Mouse (Mus musculus) forebrain, embryonic 15.5 days (tissue): ENCODE data around the gene Tent4b. TPM values are rescaled to one million over a fixed set of nuclear protein-coding genes. Genes with fewer than 3 reads are reported as not detected.

Experiments
- ATAC-seq: fragments of 200-750 bp; cut with Nextera tagmentation; replicated peaks from 2 replicates; pipeline ENCODE4 v1.8.0; 2017; ENCODE audit warnings: mild to moderate bottlenecking, moderate TSS enrichment, moderate library complexity
- H3K27ac ChIP-seq: fragments of 300-500 bp; sonication (generic); replicated peaks from 2 replicates; pipeline ENCODE4 v1.5.1; 2015; ENCODE audit warnings: mild to moderate bottlenecking, inconsistent platforms
- H3K27me3 ChIP-seq: fragments of 300-500 bp; sonication (generic); 2 replicates; pipeline ENCODE4 v1.6.1; 2015; ENCODE audit warnings: inconsistent platforms
- H3K36me3 ChIP-seq: fragments of 300-500 bp; sonication (generic); 2 replicates; pipeline ENCODE4 v1.6.1; 2015; ENCODE audit warnings: mild to moderate bottlenecking, inconsistent platforms
- H3K4me1 ChIP-seq: fragments of 300-500 bp; sonication (generic); 2 replicates; pipeline ENCODE4 v1.6.1; 2015; ENCODE audit warnings: inconsistent platforms
- H3K4me2 ChIP-seq: fragments of 300-500 bp; sonication (generic); replicated peaks from 2 replicates; pipeline ENCODE4 v1.6.1; 2015; ENCODE audit warnings: mild to moderate bottlenecking, inconsistent platforms
- H3K4me3 ChIP-seq: fragments of 300-500 bp; sonication (generic); 2 replicates; pipeline ENCODE4 v1.5.1; 2015; ENCODE audit warnings: mild to moderate bottlenecking, inconsistent platforms
- H3K9ac ChIP-seq: fragments of 300-500 bp; sonication (generic); replicated peaks from 2 replicates; pipeline ENCODE4 v1.6.1; 2015; ENCODE audit warnings: mild to moderate bottlenecking, inconsistent platforms
- H3K9me3 ChIP-seq: fragments of 300-500 bp; sonication (generic); 2 replicates; pipeline ENCODE4 v1.6.1; 2016; ENCODE audit warnings: inconsistent platforms
- WGBS: fragments of 180-500 bp; shearing (Covaris S2); methylation state at CpG from one replicate; pipeline ENCODE4 v1.1.7; 2015; ENCODE audit warnings: mixed read lengths; 5-methylcytosine and 5-hydroxymethylcytosine counted together
- polyA plus RNA-seq: library from polyadenylated mRNA; unstranded; fragments of >200 nt; fragmentation: Nextera tagmentation; extraction: Ambion mirVana; gene quantifications from 2 replicates; pipeline ENCODE4 v1.2.1, GENCODE M21; 2015

Gene Tent4b
- polyA plus RNA-seq, 1 experiment from 2014 or later: 10.2 TPM

GRCm38 (mm10) chr8:88285469-88286356, 86.7 kb downstream of the Tent4b start:
- H3K4me2 ChIP-seq: no peak overlapping the region
- no peaks in the 10 kb centered on the region for H3K4me1 ChIP-seq
- no peak overlapping the region for H3K27ac ChIP-seq
- no peaks in the 10 kb centered on the region for H3K27me3 ChIP-seq
- H3K36me3 ChIP-seq: no peaks in the 10 kb centered on the region
- no peak for ATAC-seq
- 90% methylated on average over 8 of the region's 8 CpGs for WGBS
- no peaks in the 10 kb centered on the region for H3K9me3 ChIP-seq
- no peak overlapping the region for H3K9ac ChIP-seq
- H3K4me3 ChIP-seq: no peak overlapping the region

- 77% methylated on average over 14 of the region's 14 CpGs for WGBS
- no peak overlapping the region for H3K9ac ChIP-seq
- H3K27ac ChIP-seq: no peak overlapping the region
- no peak overlapping the region for H3K4me3 ChIP-seq
- H3K27me3 ChIP-seq: no peaks in the 10 kb centered on the region
- H3K9me3 ChIP-seq: no peaks in the 10 kb centered on the region
- ATAC-seq: no peak
- no peak overlapping the region for H3K4me2 ChIP-seq
- H3K36me3 ChIP-seq: no peaks in the 10 kb centered on the region
- no peaks in the 10 kb centered on the region for H3K4me1 ChIP-seq
These were observed 87.5 kb downstream of the Tent4b start for GRCm38 (mm10) chr8:88286421-88286960.

GRCm38 (mm10) chr8:88288622-88289242, 89.7 kb downstream of the Tent4b start:
- WGBS: 73% methylated on average over 12 of the region's 12 CpGs

GRCm38 (mm10) chr8:88289901-88290300, 90.9 kb downstream of the Tent4b start:
- H3K36me3 ChIP-seq: no peaks in the 10 kb centered on the region
- H3K4me1 ChIP-seq: no peaks in the 10 kb centered on the region
- WGBS: 42% methylated on average over 1 of the region's 1 CpGs
- no peak overlapping the region for H3K27ac ChIP-seq
- no peaks in the 10 kb centered on the region for H3K27me3 ChIP-seq
- H3K9ac ChIP-seq: no peak overlapping the region
- ATAC-seq: no peak
- no peaks in the 10 kb centered on the region for H3K9me3 ChIP-seq
- H3K4me2 ChIP-seq: no peak overlapping the region
- H3K4me3 ChIP-seq: no peak overlapping the region

More at GRCm38 (mm10) chr8:88288622-88289242, 89.7 kb downstream of the Tent4b start:
- no peak overlapping the region for H3K27ac ChIP-seq
- no peaks in the 10 kb centered on the region for H3K36me3 ChIP-seq
- H3K9me3 ChIP-seq: no peaks in the 10 kb centered on the region
- no peak overlapping the region for H3K9ac ChIP-seq
- H3K4me1 ChIP-seq: no peaks in the 10 kb centered on the region
- H3K27me3 ChIP-seq: no peaks in the 10 kb centered on the region
- H3K4me2 ChIP-seq: no peak overlapping the region
- ATAC-seq: no peak
- no peak overlapping the region for H3K4me3 ChIP-seq

- Histone ChIP-seq H3K4me3 (no peak overlapping the region), H3K9ac (no peak overlapping the region), H3K27me3 (no peaks in the 10 kb centered on the region), H3K27ac (no peak overlapping the region), H3K36me3 (no peaks in the 10 kb centered on the region), H3K9me3 (no peaks in the 10 kb centered on the region), H3K4me1 (no peaks in the 10 kb centered on the region), H3K4me2 (no peak overlapping the region)
- ATAC-seq: no peak
- 88% methylated on average over 13 of the region's 13 CpGs for WGBS
These were observed 91.6 kb downstream of the Tent4b start for GRCm38 (mm10) chr8:88290326-88291304.

- Histone ChIP-seq H3K9me3 (no peaks in the 10 kb centered on the region), H3K4me3 (no peak overlapping the region), H3K27me3 (no peaks in the 10 kb centered on the region), H3K9ac (no peak overlapping the region), H3K4me2 (no peak overlapping the region), H3K27ac (no peak overlapping the region), H3K4me1 (no peaks in the 10 kb centered on the region), H3K36me3 (no peaks in the 10 kb centered on the region)
- no peak for ATAC-seq
- 87% methylated on average over 11 of the region's 11 CpGs for WGBS
These were observed 92.3 kb downstream of the Tent4b start for GRCm38 (mm10) chr8:88291305-88291690.

- WGBS: 95% methylated on average over 3 of the region's 3 CpGs
- ATAC-seq: no peak
- no peaks in the 10 kb centered on the region for H3K4me1 ChIP-seq
These were observed 93.9 kb downstream of the Tent4b start for GRCm38 (mm10) chr8:88292926-88293325.

GRCm38 (mm10) chr8:88293590-88294356, 94.8 kb downstream of the Tent4b start:
- Histone ChIP-seq H3K9me3 (no peaks in the 10 kb centered on the region), H3K27me3 (no peaks in the 10 kb centered on the region), H3K4me3 (no peak overlapping the region), H3K4me2 (no peak overlapping the region), H3K36me3 (no peaks in the 10 kb centered on the region), H3K27ac (no peak overlapping the region), H3K4me1 (no peaks in the 10 kb centered on the region), H3K9ac (no peak overlapping the region)
- WGBS: 94% methylated on average over 9 of the region's 9 CpGs
- no peak for ATAC-seq

More at GRCm38 (mm10) chr8:88292926-88293325, 93.9 kb downstream of the Tent4b start:
- H3K9ac ChIP-seq: no peak overlapping the region
- H3K9me3 ChIP-seq: no peaks in the 10 kb centered on the region
- no peak overlapping the region for H3K4me3 ChIP-seq
- no peak overlapping the region for H3K4me2 ChIP-seq
- no peaks in the 10 kb centered on the region for H3K36me3 ChIP-seq
- H3K27ac ChIP-seq: no peak overlapping the region
- no peaks in the 10 kb centered on the region for H3K27me3 ChIP-seq

- H3K9ac ChIP-seq: no peak overlapping the region
- 94% methylated on average over 2 of the region's 2 CpGs for WGBS
- no peaks in the 10 kb centered on the region for H3K9me3 ChIP-seq
- H3K4me2 ChIP-seq: no peak overlapping the region
- no peak overlapping the region for H3K4me3 ChIP-seq
- no peaks in the 10 kb centered on the region for H3K36me3 ChIP-seq
- H3K27me3 ChIP-seq: no peaks in the 10 kb centered on the region
- no peaks in the 10 kb centered on the region for H3K4me1 ChIP-seq
- no peak overlapping the region for H3K27ac ChIP-seq
- no peak for ATAC-seq
These were observed 96.0 kb downstream of the Tent4b start for GRCm38 (mm10) chr8:88294977-88295376.

- Histone ChIP-seq H3K36me3 (no peaks in the 10 kb centered on the region), H3K27me3 (no peaks in the 10 kb centered on the region), H3K9me3 (no peaks in the 10 kb centered on the region), H3K27ac (no peak overlapping the region), H3K4me2 (no peak overlapping the region), H3K4me3 (no peak overlapping the region), H3K9ac (no peak overlapping the region), H3K4me1 (no peaks in the 10 kb centered on the region)
- WGBS: 64% methylated on average over 12 of the region's 12 CpGs
- ATAC-seq: no peak
These were observed 99.1 kb downstream of the Tent4b start for GRCm38 (mm10) chr8:88297976-88298732.
